Mouse (Mus musculus): Measurements from ENCODE around the gene Fam84b.

The Fam84b gene

DNA sequence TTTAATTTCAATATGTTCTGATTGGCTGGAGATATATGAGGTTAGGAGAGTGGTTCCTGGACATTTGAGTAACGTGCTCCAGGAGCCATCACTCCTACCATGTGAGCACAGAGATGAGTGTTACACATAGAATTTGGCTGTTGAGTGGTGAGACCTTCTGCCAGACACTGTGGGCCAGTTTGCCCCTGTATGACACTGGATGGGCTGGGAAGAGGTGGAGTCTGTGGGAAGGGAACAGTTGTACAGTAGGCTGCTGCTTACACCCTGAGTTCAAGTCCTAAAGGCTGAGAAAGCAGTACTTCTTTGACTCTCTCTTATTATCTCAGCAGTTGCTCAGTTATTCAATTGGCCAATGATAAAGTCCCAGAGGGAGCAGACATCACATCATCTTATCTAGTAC is 27.4 kb downstream of the Fam84b start:
- DNase-seq = no peak

DNA sequence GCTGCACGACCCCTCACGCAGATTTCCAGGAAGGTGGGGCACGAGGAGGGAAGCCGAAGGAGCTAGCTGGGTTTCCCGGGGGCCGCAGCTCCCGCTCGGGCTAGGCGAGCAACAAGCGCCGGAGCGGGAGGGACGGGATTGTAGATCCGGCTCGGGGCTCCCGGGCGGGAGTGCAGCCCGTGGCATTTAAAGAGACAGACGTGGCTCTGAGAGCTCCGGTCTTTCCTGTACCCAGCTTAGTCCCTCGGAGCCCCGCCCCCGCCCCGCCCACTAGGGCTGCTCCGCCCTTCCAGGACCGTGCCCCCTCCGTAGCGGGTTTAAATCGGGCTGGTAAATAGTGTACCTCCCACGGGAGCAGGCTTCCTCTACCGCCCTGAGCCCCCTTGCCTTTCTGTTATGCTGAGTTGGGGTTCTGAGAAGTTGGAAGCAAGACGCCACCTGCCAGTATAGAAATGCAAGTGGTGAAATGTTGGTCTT is 28.8 kb downstream of the Fam84b start:
- DNase-seq = peak; percentile 94

DNA sequence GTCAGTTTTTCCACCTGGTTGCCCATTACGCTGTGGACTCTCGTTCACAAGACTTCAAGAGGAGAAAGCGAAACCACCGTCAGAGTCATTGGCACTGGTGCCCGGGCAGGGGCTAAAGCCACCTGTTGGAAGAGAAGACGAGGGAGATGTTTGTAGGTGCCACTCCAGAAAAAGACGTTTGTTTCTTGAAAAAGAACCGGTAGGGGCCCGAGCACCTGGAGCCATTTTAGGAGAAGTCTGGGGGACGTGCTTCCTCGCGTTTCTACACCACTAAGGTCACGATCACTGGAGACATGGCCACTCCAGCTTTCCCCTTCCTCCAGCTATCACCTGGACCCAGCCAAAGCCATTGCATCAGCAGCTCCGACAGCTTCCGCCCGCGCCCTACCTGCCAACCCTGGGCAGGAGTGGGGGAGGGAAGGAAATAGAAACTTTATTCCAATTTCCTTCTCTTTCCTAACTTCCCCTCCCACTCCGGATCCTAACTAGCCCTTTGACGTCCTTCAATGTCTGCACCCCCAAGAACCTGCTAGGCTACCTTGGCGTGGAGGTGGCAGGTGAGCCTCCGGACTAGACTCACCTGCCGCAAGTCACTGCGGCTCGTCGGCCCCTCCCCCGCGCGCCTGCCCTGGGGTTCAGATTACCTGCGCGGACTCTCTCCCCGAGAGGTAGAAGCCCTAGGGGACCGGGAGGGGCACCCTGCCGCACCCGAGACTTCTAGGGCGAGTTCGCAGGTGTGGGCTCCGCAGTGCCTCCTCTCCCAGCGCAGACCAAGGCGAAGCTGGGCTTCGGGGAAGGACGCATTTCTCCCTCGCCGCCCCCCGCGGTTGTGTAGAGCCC is 29.5 kb downstream of the Fam84b start:
- DNase-seq = peak; percentile 56

DNA sequence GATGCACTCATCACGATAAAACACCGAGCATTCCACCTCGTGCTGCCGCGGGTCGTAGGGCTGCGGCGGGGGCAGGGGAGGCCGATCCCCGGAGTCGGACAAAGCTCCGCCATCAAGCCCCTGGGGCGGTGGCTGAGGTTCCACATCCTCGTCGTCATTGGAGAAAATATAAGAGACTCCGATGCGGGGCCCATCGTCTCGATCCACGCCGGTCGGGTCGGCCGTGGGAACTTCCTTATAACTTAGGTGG is 30.0 kb downstream of the Fam84b start:
- DNase-seq = no peak

DNA sequence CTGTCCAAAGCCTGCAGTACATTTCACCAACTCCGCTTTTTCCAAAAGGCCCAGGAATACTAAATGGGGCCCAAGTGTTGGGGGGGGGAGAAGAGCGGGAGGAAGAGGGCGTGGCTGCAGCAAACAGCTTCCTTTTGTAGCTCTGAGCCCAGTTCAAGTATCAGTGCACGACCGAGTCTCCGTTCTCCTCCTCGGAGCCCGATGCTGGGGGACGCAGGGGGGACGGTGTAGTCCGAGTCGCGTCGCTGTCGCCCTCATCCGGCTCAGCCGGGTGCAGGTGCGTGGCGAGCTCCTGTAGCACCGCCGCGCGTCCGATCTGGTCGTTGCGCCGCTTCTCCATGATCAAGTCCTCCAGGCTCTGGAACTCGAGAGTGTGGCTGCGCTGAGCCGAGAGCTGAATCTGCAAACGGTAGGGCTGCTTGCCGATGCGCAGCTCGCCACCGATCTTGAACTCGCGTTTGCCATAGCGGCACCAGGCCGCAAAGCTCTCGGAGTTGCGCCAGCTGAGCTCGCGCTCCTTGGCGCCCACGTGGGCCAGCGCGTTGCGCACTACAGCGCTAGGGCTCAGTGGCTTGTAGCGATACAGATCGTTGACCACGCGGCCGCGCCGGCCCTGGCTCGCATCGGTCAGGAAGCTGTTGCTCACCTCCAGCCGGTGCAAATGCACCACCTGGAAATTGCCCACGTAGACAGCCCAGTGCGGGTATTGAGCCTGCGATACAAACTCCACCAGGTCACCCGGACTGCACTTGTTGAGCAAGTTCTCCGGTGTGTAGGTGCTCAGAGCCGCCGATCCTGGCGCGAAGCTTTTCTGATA is 30.6 kb downstream of the Fam84b start:
- peak; percentile 70 for DNase-seq

DNA sequence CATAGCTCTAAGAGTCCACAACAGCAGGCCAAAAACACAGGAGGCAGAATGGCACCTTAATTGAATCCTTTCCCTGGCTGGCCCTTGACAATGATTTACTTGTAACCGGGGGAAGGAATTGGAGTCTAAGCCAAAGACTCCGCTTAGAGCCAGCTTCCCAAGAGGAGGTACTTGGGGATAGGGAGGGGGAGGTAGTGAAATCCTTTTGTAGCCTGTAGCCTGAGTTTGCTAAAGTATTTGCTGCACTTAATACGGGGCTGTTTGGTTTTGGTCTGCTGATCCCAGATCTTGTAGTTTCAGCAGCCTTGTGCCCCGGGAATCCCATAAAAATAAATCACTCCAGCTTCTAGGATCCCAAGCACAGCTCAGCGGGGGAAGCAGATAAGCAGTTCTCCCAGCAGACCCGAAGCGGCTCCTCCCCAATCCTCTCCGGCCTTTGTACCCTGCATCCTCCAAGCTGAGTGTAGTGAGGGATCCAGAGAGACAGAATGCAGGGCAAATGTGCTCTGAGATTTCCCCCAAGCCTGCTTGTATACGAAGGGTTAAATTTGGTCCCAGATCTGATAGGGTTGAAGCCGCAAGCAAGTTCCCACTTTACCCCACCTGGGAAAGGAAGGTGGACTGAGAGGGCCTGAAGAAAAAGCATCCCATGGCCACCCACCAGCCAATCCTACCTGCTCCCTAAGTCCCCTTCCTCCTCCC is 31.3 kb downstream of the Fam84b start:
- DNase-seq = no peak

DNA sequence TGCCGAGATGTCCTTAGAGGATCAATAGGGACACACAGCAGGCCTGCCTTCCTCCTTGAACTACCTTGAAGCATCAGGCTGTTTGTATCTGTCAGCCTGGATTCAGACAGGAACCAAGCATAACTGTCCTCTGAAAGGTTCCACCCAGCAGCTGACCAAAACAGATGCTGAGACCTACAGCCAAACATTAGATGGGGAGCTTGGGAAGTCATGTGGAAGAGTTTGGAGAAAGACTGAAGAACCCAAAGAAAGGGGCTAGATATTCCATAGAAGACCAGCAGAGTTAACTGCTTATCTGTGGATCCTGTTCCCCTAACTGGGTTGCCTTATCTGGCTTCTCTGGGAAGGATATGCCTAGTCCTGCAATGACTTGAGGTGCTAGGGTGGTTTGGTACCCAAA is 35.1 kb downstream of the Fam84b start:
- no peak for DNase-seq

DNA sequence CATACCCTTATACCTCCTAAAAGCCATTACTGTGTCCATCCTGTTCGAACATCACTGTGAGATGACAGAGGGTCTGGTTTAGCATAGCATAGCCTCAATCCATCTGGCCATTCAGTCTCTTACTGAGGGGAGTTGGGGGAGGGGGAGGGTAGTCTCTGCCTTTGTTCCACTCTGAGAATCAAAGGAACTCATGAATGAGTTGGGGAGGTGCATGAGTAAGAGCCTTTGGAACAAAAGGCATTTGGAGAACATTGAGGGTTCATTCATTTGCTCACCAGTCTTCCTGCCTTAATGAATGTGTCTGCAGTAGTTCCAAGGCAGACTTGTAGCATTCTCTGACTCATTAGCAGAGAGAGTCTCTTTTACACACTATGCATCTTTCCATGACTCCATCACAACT is 37.1 kb downstream of the Fam84b start:
- DNase-seq = no peak

DNA sequence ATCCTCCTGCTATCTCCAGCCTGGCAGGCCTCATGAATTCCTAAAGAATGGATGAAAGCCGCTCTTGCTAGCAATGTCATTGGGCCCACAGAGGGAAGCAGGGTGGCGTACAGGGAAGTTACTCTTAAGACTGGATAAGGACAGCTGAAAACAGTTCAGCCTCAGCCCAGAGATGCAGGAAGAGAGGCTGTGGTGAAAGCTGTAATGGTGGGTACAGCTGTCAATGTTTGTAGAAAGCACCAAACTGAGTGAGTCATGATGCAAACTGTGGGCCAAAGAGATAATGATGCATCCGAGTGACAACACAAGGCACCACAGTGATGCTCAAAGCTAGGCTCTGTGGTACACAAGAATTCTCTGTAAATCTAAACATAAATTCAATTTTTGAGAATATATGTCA is 39.0 kb downstream of the Fam84b start:
- no peak for DNase-seq

DNA sequence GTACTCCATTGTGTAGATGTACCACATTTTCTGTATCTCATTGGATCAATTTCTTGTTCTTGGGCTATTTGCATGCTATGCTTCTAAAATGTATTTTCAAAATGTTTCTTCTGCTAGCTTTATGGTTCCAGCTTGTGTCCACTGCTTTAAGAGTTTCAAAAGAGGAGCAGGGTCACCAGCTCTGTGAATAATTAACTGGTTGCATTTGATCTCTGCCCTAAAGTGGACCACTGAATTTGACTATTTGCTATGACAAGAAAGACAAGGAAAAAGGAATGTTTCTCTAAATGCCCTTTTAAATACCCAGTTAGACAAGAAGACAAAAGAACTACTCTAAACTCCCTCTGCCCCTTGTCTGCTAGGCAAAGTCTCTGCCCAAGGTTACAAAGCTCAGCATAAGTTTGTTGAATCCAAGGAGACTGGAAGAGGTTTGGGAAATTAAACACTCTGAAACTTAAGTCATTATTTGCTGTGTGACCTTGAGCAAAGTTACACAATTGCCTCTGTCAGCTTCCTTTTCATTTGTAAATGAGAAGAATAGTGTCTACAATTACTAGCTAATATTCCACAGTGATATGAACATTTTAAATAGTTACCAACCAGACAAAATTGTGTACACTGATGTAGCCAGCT is 60.4 kb downstream of the Fam84b start:
- no peak for DNase-seq

DNA sequence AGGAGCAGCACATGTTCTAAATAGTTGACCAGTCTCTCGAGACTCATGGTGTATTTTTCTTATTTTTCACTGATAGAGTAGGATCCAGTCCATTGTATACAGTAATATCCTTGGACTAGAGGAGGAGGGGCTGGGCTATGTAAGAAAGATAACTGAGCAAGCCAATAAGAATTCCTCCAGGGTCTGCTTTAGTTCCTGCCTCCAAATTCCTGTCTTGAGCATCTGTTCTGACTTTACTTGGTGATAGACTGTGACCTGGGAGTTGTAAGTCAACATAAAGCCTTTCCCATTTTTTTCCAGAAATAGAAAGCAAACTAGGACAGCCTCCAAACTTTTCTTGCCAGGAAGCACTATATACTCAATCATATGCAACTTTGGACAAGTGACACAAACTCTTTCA is 64.5 kb downstream of the Fam84b start:
- no peak for DNase-seq

DNA sequence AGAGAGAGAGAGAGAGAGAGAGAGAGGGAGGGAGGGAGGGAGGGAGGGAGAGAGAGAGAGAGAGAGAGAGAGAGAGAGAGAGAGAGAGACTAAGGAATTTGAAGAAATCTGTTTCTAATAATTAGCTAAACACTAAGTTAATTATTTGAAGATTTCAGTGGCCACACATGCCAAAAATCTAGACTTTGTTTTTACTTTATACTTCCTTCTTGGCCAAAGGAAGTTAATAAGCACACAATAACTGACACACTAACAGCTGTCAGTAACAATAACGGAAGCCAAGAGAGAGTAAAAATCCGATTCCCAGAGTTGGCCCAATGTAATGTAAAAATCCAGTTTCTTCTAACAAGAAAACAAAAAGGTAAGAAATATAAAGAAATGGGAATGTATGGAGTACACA is 69.8 kb downstream of the Fam84b start:
- DNase-seq = no peak

DNA sequence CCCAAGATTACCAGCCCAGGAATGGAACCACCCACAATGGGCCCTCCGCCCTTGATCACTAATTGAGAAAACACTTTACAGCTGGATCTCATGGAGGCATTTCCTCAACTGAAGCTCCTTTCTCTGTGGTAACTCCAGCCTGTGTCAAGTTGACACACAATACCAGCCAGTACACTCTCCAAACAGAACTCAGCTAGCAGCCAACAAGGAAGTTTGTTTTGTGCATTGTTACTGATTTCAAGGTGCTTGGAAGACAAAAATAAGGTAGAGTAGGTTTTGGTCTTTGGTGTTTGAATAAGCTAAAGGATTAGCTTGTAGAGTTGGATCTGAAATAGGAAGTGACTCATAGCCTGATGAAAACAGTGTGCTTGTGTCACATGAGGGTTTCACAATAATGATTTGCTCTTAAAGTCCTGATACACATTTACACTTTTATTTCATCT is 74.0 kb downstream of the Fam84b start:
- peak; percentile 8 for DNase-seq

DNA sequence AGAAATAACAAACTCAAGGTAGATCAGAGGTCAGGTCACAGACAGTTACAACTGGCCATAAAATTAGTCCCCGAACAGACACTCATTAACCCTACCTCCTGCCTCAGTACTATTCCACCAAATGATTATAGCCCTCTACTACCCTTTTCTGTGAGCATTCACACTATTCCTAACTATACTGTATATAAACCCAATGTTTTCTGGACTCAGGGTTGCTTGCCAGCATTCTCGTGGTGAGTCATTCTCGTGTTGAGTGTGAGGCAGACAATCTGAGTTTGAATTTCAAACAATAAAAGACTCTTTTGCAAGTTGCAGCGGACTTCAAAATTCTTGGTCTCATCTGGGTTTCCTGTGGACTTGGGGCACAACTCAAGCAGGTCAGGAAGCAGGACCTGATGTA is 74.5 kb downstream of the Fam84b start:
- peak; percentile 2 for DNase-seq
